Mouse (Mus musculus): ENCODE results near the gene Rab3il1.

DNA sequence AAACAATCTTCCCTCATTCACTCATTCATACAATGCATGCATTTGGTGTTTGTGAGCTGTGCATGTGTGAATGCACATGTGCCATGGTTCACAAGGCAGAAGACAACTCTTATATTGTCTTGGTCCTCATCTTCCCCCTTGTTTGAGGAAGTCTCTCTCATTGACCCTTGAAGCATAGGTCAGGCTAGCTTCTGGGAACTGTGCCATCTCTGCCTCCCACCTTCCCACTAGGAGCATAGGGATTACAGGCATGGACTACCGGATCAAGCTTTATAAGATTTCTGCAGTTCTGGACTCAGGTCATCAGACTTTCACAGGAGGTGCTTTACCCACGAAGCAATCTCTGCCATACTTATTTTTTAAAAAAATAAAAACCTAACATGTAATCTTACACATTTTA is 36.1 kb downstream of the Rab3il1 start:
- TF ChIP-seq CTCF (IDR thresholded peaks at IDR 0.05; ENCODE audit: extremely low read depth, insufficient read depth, low read length): no peak
- TF ChIP-seq POLR2A (IDR thresholded peaks at IDR 0.05; ENCODE audit: extremely low read depth, insufficient read depth, low read length): no peak
